Mouse (Mus musculus) urinary bladder, postnatal 10 days (tissue): ENCODE data around the gene Il5ra.
A peak's percentile ranks its signal among the peaks of the same experiment; 100 is the strongest.

Experiments used
- DNase-seq: peaks from one replicate; pipeline ENCODE4 v3.0.0; 2022; ENCODE audit warnings: low spot score

Gene Il5ra

GRCm38 (mm10) chr6:106748887-106749388 lies at the start of gene Il5ra:
TSS of gene Il5ra (minus strand) at chr6:106749037.
- no peak for DNase-seq

- DNase-seq, result no peak
These were observed 45.4 kb upstream of the Il5ra start for GRCm38 (mm10) chr6:106794094-106794814.

GRCm38 (mm10) chr6:106793621-106794020 lies 44.8 kb upstream of the Il5ra start:
- no peak for DNase-seq

- no peak for DNase-seq
These were observed 44.3 kb upstream of the Il5ra start for GRCm38 (mm10) chr6:106793088-106793487.

DNA sequence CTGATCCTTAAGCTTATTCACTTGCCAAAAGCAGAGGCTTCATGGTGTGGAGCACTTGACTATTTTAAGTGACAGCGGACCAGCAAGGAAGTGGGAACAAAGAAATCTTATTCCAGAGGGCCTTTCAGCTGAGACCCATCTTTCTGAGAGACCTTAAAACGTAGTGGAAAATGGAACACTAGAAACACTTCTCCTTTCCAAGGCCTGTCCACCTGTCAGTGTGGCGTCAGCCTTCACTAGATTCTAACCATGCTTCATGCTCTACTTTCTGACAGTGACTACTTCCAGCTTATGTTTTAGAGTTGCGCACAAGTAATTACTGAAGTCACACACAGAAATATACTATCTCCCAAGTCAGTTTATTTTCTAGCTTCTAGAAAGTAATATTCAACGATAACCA lies 43.6 kb upstream of the Il5ra start:
- no peak for DNase-seq

GRCm38 (mm10) chr6:106791429-106791828 lies 42.6 kb upstream of the Il5ra start:
- no peak for DNase-seq

DNA sequence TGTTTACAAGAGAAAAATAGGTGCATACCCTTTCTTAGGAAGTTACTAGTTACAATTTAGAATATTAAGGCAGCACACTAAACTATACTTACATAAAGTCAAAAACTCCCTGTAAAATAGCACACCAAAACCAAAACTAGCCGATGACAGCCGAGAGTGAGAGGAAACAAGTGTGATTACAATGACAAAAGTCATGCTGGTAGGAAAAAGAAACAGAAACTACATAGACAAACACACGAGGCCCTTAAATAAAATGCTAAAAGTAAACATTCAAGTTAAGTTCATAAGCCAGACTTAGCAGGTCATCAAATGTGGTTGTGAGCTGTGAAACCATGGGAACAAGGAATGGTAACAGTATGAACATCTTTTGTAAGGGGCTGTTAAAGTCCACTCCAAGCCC lies 38.3 kb upstream of the Il5ra start:
- no peak for DNase-seq

GRCm38 (mm10) chr6:106770046-106770445 lies 21.2 kb upstream of the Il5ra start:
- DNase-seq, result no peak

DNA sequence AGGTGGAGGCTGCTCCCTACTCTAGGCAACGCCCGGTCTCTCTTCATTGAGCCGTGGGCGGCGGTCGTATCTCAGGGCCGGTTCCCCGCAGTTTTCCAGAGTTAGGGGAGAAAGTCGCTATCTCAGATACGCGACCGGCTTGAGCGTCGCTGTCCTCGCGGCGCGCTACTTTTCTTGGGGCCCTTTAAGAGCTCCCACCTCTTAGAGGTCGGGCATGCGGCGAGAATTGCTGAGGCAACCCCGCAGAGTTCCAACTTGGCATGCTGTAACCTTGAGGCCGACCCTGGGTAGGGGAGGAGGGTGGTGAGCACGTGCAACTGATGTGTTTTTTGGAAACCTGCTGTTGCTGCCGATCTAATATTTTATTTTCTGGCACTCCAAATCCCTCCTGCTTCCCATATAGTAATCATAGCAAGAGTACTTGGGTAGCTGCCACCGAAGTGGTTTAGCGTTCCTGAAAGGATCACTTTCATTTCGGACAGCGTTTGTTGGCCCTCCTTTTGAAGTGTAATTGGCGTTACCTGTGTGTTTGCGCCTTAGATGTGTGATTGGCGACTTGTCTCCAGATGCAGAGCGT lies 20.5 kb upstream of the Il5ra start:
- DNase-seq, result no peak

DNA sequence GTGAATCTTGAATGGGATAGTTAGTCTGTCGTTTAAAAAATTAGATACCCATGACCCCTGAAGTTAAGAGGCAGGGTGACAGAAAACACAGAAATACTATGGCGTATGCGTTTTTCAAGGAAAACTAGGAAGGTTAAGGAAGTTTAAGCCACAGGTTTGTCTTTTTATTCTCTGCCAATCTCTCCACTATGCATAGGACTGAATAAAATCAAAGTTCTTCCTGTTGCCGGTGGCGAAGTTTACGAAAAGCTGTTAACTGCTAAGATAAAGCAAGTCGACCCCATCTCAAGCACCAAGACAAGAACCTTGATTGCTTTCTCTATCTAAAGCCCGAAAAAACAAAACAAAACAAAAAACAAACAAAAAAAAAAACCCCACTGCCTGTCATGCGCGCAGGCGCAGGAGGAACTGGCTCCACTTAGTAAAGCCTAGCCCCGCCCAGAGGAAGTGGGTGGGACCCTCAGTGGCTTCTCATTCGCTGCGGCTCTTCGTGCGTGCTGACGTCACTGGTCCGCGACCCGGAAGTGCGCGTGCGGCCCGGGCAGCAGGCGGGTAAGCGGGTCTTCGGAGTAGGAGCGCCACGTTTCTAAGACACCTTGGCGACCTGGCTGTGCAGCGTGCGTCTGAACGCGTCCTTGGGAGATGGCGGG lies 19.9 kb upstream of the Il5ra start, which contains the start of gene Trnt1:
Gene Trnt1, plus strand, starts transcription at position 481 of the 650 bp plus-strand sequence.
- DNase-seq, result peak; percentile 93

GRCm38 (mm10) chr6:106766774-106767173 lies 17.9 kb upstream of the Il5ra start:
- no peak for DNase-seq

DNA sequence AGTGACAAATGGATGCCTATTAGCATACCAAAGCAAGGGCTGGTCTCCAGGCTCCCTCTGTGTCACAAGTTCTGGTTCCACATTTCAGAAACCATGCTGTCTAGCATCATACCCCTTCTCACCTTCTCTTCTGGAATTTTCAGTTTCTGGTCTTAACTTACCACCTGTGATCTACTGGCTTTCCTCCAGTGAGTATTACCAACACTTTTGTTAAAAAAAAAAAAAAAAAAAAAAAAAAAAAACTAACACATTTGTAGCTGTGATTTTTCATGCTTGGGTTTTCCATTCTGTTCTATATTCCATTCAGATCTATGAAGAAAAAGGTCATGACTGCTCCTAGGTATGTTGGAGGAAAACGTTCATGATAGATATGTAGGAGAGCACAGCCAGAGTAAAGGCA lies 17.1 kb upstream of the Il5ra start:
- no peak for DNase-seq

GRCm38 (mm10) chr6:106761486-106761885 lies 12.6 kb upstream of the Il5ra start:
- DNase-seq, result no peak

DNA sequence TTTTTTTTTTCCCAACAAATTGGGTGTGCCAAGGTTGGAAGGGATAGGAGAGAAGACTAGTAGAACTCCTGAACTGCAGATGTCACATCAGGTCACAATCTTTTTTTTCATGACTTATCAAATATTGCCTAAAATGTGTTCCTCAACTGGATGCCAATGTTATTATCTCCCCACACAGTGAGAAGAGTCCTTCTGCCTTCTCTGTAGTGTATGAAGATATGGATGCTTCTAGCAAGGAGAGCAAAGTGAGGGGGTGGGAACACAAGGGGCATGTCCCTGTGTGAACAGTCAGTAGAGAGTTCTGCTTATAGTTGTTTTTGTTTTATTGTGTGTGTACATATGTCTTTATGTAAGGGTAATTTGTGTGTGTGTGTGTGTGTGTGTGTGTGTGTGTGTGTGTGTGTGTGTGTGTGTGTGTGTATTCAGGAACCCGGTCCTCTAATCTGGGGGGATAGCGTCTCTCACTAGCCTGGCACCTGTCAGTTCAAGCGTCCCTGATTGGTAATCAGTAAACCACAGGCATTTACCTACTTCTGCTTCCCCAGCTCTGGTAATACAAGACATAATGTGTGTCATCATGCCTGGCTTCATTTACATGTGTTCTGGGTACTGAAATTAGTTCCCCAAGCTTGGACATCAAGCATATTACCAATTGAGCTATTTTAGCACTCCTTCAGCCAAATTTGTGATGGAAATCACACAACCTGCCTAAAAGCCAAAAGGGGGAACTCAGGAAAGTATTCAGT lies 11.8 kb upstream of the Il5ra start:
- DNase-seq, result no peak

GRCm38 (mm10) chr6:106758299-106758698 lies 9.5 kb upstream of the Il5ra start:
- DNase-seq, result no peak

DNA sequence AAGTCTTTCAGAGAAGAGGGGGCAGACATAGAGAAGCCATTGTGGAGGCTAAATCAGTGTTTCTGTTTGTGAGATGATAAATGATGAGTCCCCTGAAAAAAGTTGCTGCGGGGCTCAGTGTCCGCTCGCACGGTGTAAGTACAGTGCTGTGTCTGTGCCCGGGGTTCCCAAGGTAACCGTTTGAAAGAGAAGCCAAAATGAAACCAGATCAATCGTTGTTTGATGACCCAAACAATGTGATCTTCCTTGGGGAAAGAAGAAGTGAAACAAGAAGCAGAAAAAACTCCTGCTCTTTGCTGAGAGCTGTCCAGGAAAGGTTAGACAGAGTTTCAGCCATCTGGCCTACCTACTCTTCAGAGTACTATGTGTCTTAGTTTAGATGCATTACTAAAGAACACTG lies 1.5 kb upstream of the Il5ra start:
- no peak for DNase-seq

GRCm38 (mm10) chr6:106747804-106748203 lies 1.0 kb downstream of the Il5ra start:
- DNase-seq, result no peak

- no peak for DNase-seq
These were observed 1.6 kb downstream of the Il5ra start for GRCm38 (mm10) chr6:106747251-106747650.

DNA sequence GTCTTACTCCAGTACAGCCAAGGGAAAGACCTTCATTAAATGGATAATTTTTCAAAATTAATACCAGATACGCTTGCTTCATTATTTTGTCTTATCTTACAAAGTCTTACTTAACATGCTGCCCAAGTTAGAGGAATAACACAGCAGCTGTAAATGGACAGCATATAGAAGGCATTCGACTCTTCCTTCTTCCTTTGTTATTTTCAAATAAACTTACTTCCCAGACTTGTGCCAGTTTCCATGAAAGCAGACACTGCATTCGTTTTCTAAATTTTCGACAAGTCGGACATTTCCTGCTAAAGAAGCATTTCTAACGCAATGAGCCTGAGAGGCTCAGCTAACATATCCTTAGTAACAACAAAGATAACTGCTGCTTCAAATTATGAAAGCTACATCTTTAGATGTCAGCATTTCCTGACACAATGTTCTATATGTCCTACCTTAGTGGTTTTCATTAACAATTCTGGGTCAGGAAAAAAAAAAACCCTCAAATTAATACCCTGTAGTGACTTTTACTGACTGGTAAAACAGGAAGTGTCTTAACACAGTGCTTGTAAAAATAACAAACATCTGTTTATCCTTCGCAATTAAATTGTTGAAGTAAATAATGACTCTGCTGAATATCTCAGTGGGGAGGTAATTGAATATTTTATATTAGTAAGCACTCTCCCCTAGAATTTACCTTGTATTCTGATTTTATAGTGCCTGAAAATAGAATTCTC lies 3.0 kb downstream of the Il5ra start:
- DNase-seq, result no peak

GRCm38 (mm10) chr6:106743556-106744233 lies 5.1 kb downstream of the Il5ra start:
- no peak for DNase-seq

GRCm38 (mm10) chr6:106740244-106740825 lies 8.5 kb downstream of the Il5ra start:
- DNase-seq, result no peak
